Comparison of ENCODE assay signal across 8 mouse cellular contexts in genomic region chr5:113872936-113873912, GRCm38 (mm10). TPM values are rescaled to one million over a fixed set of nuclear protein-coding genes. Genes with fewer than 3 reads are reported as not detected.
A peak's percentile ranks its signal among the peaks of the same experiment; 100 is the strongest.
DNase-seq lines count a peak whose midpoint lies in the region; ATAC-seq and TF ChIP-seq lines count a peak whose summit lies in the region.

No protein-coding gene starts in this region.

- H3K27me3 ChIP-seq in intestine, postnatal 0 days (replicated peaks; ENCODE audit: control insufficient read depth, insufficient read depth, low read length), result no peaks in the 10 kb centered on the region
- H3K27me3 ChIP-seq in limb, embryonic 10.5 days (ENCODE audit: low read depth, poor library complexity, severe bottlenecking), result no peaks in the 10 kb centered on the region
- H3K27me3 ChIP-seq in midbrain, embryonic 10.5 days (ENCODE audit: low read depth, poor library complexity, severe bottlenecking), result no peaks in the 10 kb centered on the region

- ATAC-seq in granulocyte monocyte progenitor cell, adult 5-6 weeks (replicated peaks; ENCODE audit: poor library complexity, severe bottlenecking), result peak; percentile 34
- peak; percentile 53 for ATAC-seq in intestine, postnatal 0 days

- peak; percentile 63 for DNase-seq in ovary, adult 18-20 months (ENCODE audit: low spot score)
- no peak for DNase-seq in ovary, postnatal 10 days (ENCODE audit: low spot score)
- peak; percentile 76 for DNase-seq in limb, embryonic 10.5 days (ENCODE audit: low spot score)
- DNase-seq in midbrain, embryonic 10.5 days (ENCODE audit: low spot score), result peak; percentile 84
- DNase-seq in right cerebral cortex, postnatal 36 days (ENCODE audit: low spot score in 2 of 2), result peak; percentile 50 to 65

- H3K4me3 ChIP-seq in cortical plate, adult 2 months (ENCODE audit: insufficient read depth, low read length), result no peak overlapping the region
- no peak overlapping the region for H3K4me3 ChIP-seq in intestine, postnatal 0 days (ENCODE audit: low read depth, low read length)
- H3K4me3 ChIP-seq in limb, embryonic 10.5 days, result peak overlapping the region; percentile 29
- H3K4me3 ChIP-seq in midbrain, embryonic 10.5 days, result peak overlapping the region; percentile 31

- 0 out of 2 replicates have a peak, but pooled peaks have one; percentile 30 for TF ChIP-seq POLR2A in cortical plate, adult 2 months (IDR thresholded peaks at IDR 0.05; ENCODE audit: extremely low read depth, insufficient read depth, low read length)

- no peak overlapping the region for H3K9ac ChIP-seq in intestine, postnatal 0 days (ENCODE audit: low read depth, low read length)

- peak overlapping the region; percentile 56 for H3K27ac ChIP-seq in cortical plate, adult 2 months (ENCODE audit: insufficient read depth, low read length)
- peak overlapping the region; percentile 66 for H3K27ac ChIP-seq in intestine, postnatal 0 days (ENCODE audit: low read depth, low read length)
- peak overlapping the region; percentile 88 for H3K27ac ChIP-seq in limb, embryonic 10.5 days
- peak overlapping the region; percentile 95 for H3K27ac ChIP-seq in midbrain, embryonic 10.5 days (replicated peaks)

- 27% methylated on average over 13 of the region's 15 CpGs for WGBS in intestine, postnatal 0 days
- WGBS in limb, embryonic 10.5 days, result 12% methylated on average over 15 of the region's 15 CpGs
- 8% methylated on average over 14 of the region's 15 CpGs for WGBS in midbrain, embryonic 10.5 days

- no peak for TF ChIP-seq CTCF in cortical plate, adult 2 months (IDR thresholded peaks at IDR 0.05; ENCODE audit: extremely low read depth, insufficient read depth, low read length)
- TF ChIP-seq CTCF in intestine, postnatal 0 days (IDR thresholded peaks at IDR 0.05; ENCODE audit: low read depth), result no peak

- H3K9me3 ChIP-seq in intestine, postnatal 0 days (ENCODE audit: control insufficient read depth), result no peaks in the 10 kb centered on the region
- H3K9me3 ChIP-seq in limb, embryonic 10.5 days (replicated peaks), result no peaks in the 10 kb centered on the region
- no peaks in the 10 kb centered on the region for H3K9me3 ChIP-seq in midbrain, embryonic 10.5 days (replicated peaks)

- peaks cover 14% of the 10 kb centered on the region for H3K4me1 ChIP-seq in cortical plate, adult 2 months (ENCODE audit: control insufficient read depth, insufficient read depth, low read length)
- peaks cover 45% of the 10 kb centered on the region for H3K4me1 ChIP-seq in intestine, postnatal 0 days (replicated peaks; ENCODE audit: control insufficient read depth, insufficient read depth, low read length)
- H3K4me1 ChIP-seq in limb, embryonic 10.5 days, result peaks cover 76% of the 10 kb centered on the region
- H3K4me1 ChIP-seq in midbrain, embryonic 10.5 days, result peaks cover 71% of the 10 kb centered on the region

- peak overlapping the region; percentile 30 for H3K4me2 ChIP-seq in intestine, postnatal 0 days (replicated peaks; ENCODE audit: low read depth)

- H3K36me3 ChIP-seq in intestine, postnatal 0 days (ENCODE audit: control insufficient read depth, insufficient read depth), result peaks cover 27% of the 10 kb centered on the region; the same call in 1 of the 2 replicates
- peaks cover 26% of the 10 kb centered on the region for H3K36me3 ChIP-seq in limb, embryonic 10.5 days
- H3K36me3 ChIP-seq in midbrain, embryonic 10.5 days, result peaks cover 37% of the 10 kb centered on the region

RNA-seq across cellular contexts. Expression of gene Coro1c, which starts 35.3 kb away (rescaled TPM):
- polyA plus RNA-seq in cortical plate, adult 2 months (2012; rRNA removed), result 66.1 and 70.5 TPM in 2 replicates
- total RNA-seq in granulocyte monocyte progenitor cell, adult 5-6 weeks (2014; fragmentation: Nextera tagmentation), result 55.8 and 64.9 TPM in 2 replicates
- 80.5 and 102 TPM in 2 replicates for total RNA-seq in granulocyte monocyte progenitor cell, adult 5-6 weeks (2017)
- 116 and 127 TPM in 2 replicates for polyA plus RNA-seq in intestine, postnatal 0 days (2015; fragmentation: Nextera tagmentation; extraction: Ambion mirVana)
- polyA plus RNA-seq in limb, embryonic 10.5 days (2016; fragmentation: Nextera tagmentation; extraction: Ambion mirVana), result 129 and 139 TPM in 2 replicates
- 205 and 233 TPM in 2 replicates for polyA plus RNA-seq in midbrain, embryonic 10.5 days (2016; fragmentation: Nextera tagmentation; extraction: Ambion mirVana)

RNA-seq across cellular contexts. Expression of gene Selplg, which starts 40.8 kb away (rescaled TPM):
- polyA plus RNA-seq in cortical plate, adult 2 months (2012; rRNA removed), result 43.5 TPM in 2 replicates
- total RNA-seq in granulocyte monocyte progenitor cell, adult 5-6 weeks (2014; fragmentation: Nextera tagmentation), result 288 and 331 TPM in 2 replicates
- total RNA-seq in granulocyte monocyte progenitor cell, adult 5-6 weeks (2017), result 99.4 and 109 TPM in 2 replicates
- 2.9 and 3.2 TPM in 2 replicates for polyA plus RNA-seq in intestine, postnatal 0 days (2015; fragmentation: Nextera tagmentation; extraction: Ambion mirVana)
- 0.60 and 0.80 TPM in 2 replicates for polyA plus RNA-seq in limb, embryonic 10.5 days (2016; fragmentation: Nextera tagmentation; extraction: Ambion mirVana)
- 0.77 and 1.5 TPM in 2 replicates for polyA plus RNA-seq in midbrain, embryonic 10.5 days (2016; fragmentation: Nextera tagmentation; extraction: Ambion mirVana)

Comparison
In these comparisons a context has a peak if more than half of its experiments do, and no peak if none do; other contexts are left out.
1. H3K4me3 ChIP-seq: peak in limb, embryonic 10.5 days (single experiment) and midbrain, embryonic 10.5 days (single experiment); none in cortical plate, adult 2 months (single experiment) and intestine, postnatal 0 days (single experiment).
2. RNA of gene Selplg, which starts 40.8 kb away (polyA plus RNA-seq): 43.5 TPM in cortical plate, adult 2 months; 2.9 to 3.2 TPM in intestine, postnatal 0 days, 0.60 to 0.80 TPM in limb, embryonic 10.5 days and 0.77 to 1.5 TPM in midbrain, embryonic 10.5 days; every median in the first group is over 10 times any median in the second.
3. Peak in every context shown above with its lines, with median percentiles within 50 percentile points of each other: H3K27ac ChIP-seq.